Mouse (Mus musculus) embryonic fibroblast, embryonic 13.5 days (primary cell): ENCODE data around the gene Cpsf4l.

Source experiments
- CTCF ChIP-seq: IDR thresholded peaks from 2 replicates; pipeline ENCODE4 v1.5.1; 2011; ENCODE audit warnings: mild to moderate bottlenecking, control low read depth, low read length, moderate library complexity, borderline replicate concordance; ENCODE audit not compliant: insufficient read depth
- POLR2A ChIP-seq: IDR thresholded peaks from 2 replicates; pipeline ENCODE4 v1.6.1; 2011; ENCODE audit warnings: low read depth, mild to moderate bottlenecking, control low read depth, low read length, moderate library complexity

GRCm38 (mm10) chr11:113731945-113732612 lies 22.3 kb upstream of the Cpsf4l start:
- TF ChIP-seq CTCF: no peak
- no peak for TF ChIP-seq POLR2A
